Mouse (Mus musculus) heart, postnatal 0 days (tissue): ENCODE data around the gene Id3.

Source experiments
- CTCF ChIP-seq: IDR thresholded peaks from 2 replicates; pipeline ENCODE4 v1.5.1; 2016; ENCODE audit warnings: antibody characterized with exemption, control low read depth, low read depth
- EP300 ChIP-seq: IDR thresholded peaks from 2 replicates; pipeline ENCODE4 v1.6.1; 2016; ENCODE audit warnings: antibody characterized with exemption, low read depth

DNA sequence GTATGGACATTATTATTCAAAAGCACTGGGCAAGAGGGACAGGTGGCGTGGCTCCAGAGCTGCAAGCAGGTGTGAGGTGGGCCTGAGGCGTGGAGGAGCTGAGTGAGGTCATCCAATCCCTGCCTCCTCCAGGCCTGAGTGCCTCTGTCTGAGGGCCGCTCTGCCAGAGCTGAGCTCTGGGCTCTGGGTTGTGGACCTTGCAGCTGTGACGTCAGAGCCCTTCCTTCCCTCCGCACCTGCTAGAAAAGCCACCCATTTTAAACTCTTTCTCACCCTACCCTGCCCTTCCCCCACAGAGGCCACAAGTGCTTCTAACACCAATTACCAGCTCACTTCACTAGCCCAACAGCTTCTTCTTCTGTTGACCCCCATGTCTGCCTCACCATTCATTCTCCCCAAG is 31.0 kb upstream of the Id3 start:
- TF ChIP-seq CTCF (no peak), EP300 (no peak)
